Mouse (Mus musculus) stomach, postnatal 0 days (tissue): ENCODE measurements around the gene Prkg1. TPM values are rescaled to one million over a fixed set of nuclear protein-coding genes. Genes with fewer than 3 reads are reported as not detected.

ENCODE experiments used
- ATAC-seq: fragments of 200-750 bp; cut with Nextera tagmentation; 2 replicates; pipeline ENCODE4 v1.8.0; 2017; ENCODE audit not compliant: low FRiP score, low TSS enrichment
- DNase-seq: peaks from one replicate; pipeline ENCODE4 v3.0.0-alpha.2; 2016; ENCODE audit warnings: low spot score
- H3K27ac ChIP-seq: fragments of 300-500 bp; sonication (generic); replicated peaks from 2 replicates; pipeline ENCODE4 v1.5.1; 2014; ENCODE audit warnings: mild to moderate bottlenecking, control low read depth
- H3K27me3 ChIP-seq: fragments of 300-500 bp; sonication (generic); 2 replicates; pipeline ENCODE4 v1.6.1; 2014; ENCODE audit warnings: low read length; ENCODE audit not compliant: control insufficient read depth, insufficient read depth
- H3K36me3 ChIP-seq: fragments of 300-500 bp; sonication (generic); 2 replicates; pipeline ENCODE4 v1.6.1; 2014; ENCODE audit warnings: low read length, mixed read lengths; ENCODE audit not compliant: control insufficient read depth, insufficient read depth
- H3K4me1 ChIP-seq: fragments of 300-500 bp; sonication (generic); replicated peaks from 2 replicates; pipeline ENCODE4 v1.6.1; 2014; ENCODE audit warnings: antibody characterized with exemption; ENCODE audit not compliant: control insufficient read depth, insufficient read depth
- H3K4me2 ChIP-seq: fragments of 300-500 bp; sonication (generic); replicated peaks from 2 replicates; pipeline ENCODE4 v1.6.1; 2014; ENCODE audit warnings: low read depth, mild to moderate bottlenecking, control low read depth, moderate library complexity
- H3K4me3 ChIP-seq: fragments of 300-500 bp; sonication (generic); 2 replicates; pipeline ENCODE4 v1.5.1; 2014; ENCODE audit warnings: low read depth, low read length, control low read depth
- H3K9ac ChIP-seq: fragments of 300-500 bp; sonication (generic); 2 replicates; pipeline ENCODE4 v1.6.1; 2014; ENCODE audit warnings: mild to moderate bottlenecking, low read length, control low read depth, mixed read lengths
- H3K9me3 ChIP-seq: fragments of 300-500 bp; sonication (generic); 2 replicates; pipeline ENCODE4 v1.6.1; 2016; ENCODE audit warnings: low read length; ENCODE audit not compliant: control insufficient read depth
- CTCF ChIP-seq: IDR thresholded peaks from 2 replicates; pipeline ENCODE4 v1.5.1; 2016; ENCODE audit warnings: antibody characterized with exemption, low read depth, mild to moderate bottlenecking, moderate library complexity
- EP300 ChIP-seq: optimal IDR thresholded peaks from 2 replicates; pipeline ENCODE3; 2016; ENCODE audit warnings: antibody characterized with exemption
- WGBS: fragments of 180-500 bp; shearing (Covaris S2); extraction: QIAGEN DNeasy Blood & Tissue Kit; methylation state at CpG from one replicate; pipeline ENCODE4 v1.1.7; 2014; 5-methylcytosine and 5-hydroxymethylcytosine counted together
- polyA plus RNA-seq: library from polyadenylated mRNA; unstranded; fragments of >200 nt; fragmentation: Nextera tagmentation; extraction: Ambion mirVana; gene quantifications from 2 replicates; pipeline ENCODE4 v1.2.1, GENCODE M21; 2015

Prkg1 gene
- 6.1 and 6.4 TPM in 2 replicates for polyA plus RNA-seq

- peak within 1 kb of the TSS; percentile 56 for H3K9ac ChIP-seq
- H3K27ac ChIP-seq = peak within 1 kb of the TSS; percentile 59
- no peaks in the 10 kb centered on the region for H3K36me3 ChIP-seq
- no peaks in the 10 kb centered on the region for H3K27me3 ChIP-seq
- TF ChIP-seq EP300 = no peak
- peak; percentile 36 for DNase-seq
- 0% methylated on average over 23 of the region's 23 CpGs for WGBS
- 0 out of 2 replicates have a peak, but pooled peaks cover 2% of the 10 kb centered on the region for H3K4me1 ChIP-seq
- peak within 1 kb of the TSS; percentile 83 for H3K4me2 ChIP-seq
- H3K9me3 ChIP-seq = no peaks in the 10 kb centered on the region
- peak within 1 kb of the TSS; percentile 59 for H3K4me3 ChIP-seq
- ATAC-seq = peak; percentile 56; the same call in 1 of the 2 replicates
Observed at GRCm38 (mm10) chr19:31764801-31765340, at the start of gene Prkg1. Gene Prkg1, minus strand, starts transcription at chr19:31765033.

- Histone ChIP-seq H3K9me3 (no peaks in the 10 kb centered on the region), H3K4me2 (no peak overlapping the region), H3K27ac (no peak overlapping the region), H3K4me3 (no peak overlapping the region), H3K36me3 (no peaks in the 10 kb centered on the region), H3K4me1 (no peaks in the 10 kb centered on the region), H3K27me3 (no peaks in the 10 kb centered on the region), H3K9ac (no peak overlapping the region)
- DNase-seq (no peak), ATAC-seq (no peak)
- WGBS = 65% methylated on average over 4 of the region's 4 CpGs
- no peak for TF ChIP-seq EP300
- no peak for TF ChIP-seq CTCF
Observed at GRCm38 (mm10) chr19:31813087-31813486, 48.3 kb upstream of the Prkg1 start.

GRCm38 (mm10) chr19:31811371-31811770, 46.5 kb upstream of the Prkg1 start:
- no peak for DNase-seq
- Histone ChIP-seq H3K9me3 (no peaks in the 10 kb centered on the region), H3K36me3 (no peaks in the 10 kb centered on the region), H3K27ac (no peak overlapping the region), H3K27me3 (no peaks in the 10 kb centered on the region), H3K9ac (no peak overlapping the region), H3K4me2 (no peak overlapping the region), H3K4me1 (no peaks in the 10 kb centered on the region), H3K4me3 (no peak overlapping the region)
- WGBS = 33% methylated on average over 5 of the region's 5 CpGs
- ATAC-seq = no peak
- TF ChIP-seq CTCF (peak; percentile 68), EP300 (no peak)

GRCm38 (mm10) chr19:31805391-31805790, 40.6 kb upstream of the Prkg1 start:
- no peak for DNase-seq
- H3K27ac ChIP-seq = no peak overlapping the region
- H3K4me1 ChIP-seq = no peaks in the 10 kb centered on the region
- 52% methylated on average over 7 of the region's 7 CpGs for WGBS
- ATAC-seq = no peak
- no peaks in the 10 kb centered on the region for H3K9me3 ChIP-seq
- TF ChIP-seq EP300 (no peak), CTCF (no peak)
- H3K4me2 ChIP-seq = no peak overlapping the region
- no peak overlapping the region for H3K9ac ChIP-seq
- no peak overlapping the region for H3K4me3 ChIP-seq
- H3K36me3 ChIP-seq = no peaks in the 10 kb centered on the region
- no peaks in the 10 kb centered on the region for H3K27me3 ChIP-seq

GRCm38 (mm10) chr19:31795485-31796046, 30.7 kb upstream of the Prkg1 start:
- Histone ChIP-seq H3K4me3 (no peak overlapping the region), H3K4me2 (no peak overlapping the region), H3K9me3 (no peaks in the 10 kb centered on the region), H3K27me3 (no peaks in the 10 kb centered on the region), H3K27ac (no peak overlapping the region), H3K4me1 (no peaks in the 10 kb centered on the region), H3K9ac (no peak overlapping the region), H3K36me3 (no peaks in the 10 kb centered on the region)
- ATAC-seq (no peak), DNase-seq (no peak)
- WGBS = 67% methylated on average over 9 of the region's 9 CpGs
- TF ChIP-seq EP300 = no peak
- TF ChIP-seq CTCF = no peak

- 52% methylated on average over 3 of the region's 3 CpGs for WGBS
- H3K27me3 ChIP-seq = no peaks in the 10 kb centered on the region
- H3K9ac ChIP-seq = no peak overlapping the region
- H3K4me1 ChIP-seq = no peaks in the 10 kb centered on the region
- no peak overlapping the region for H3K4me3 ChIP-seq
- TF ChIP-seq EP300 (no peak), CTCF (no peak)
- no peak for DNase-seq
- H3K4me2 ChIP-seq = no peak overlapping the region
- H3K27ac ChIP-seq = no peak overlapping the region
- ATAC-seq = no peak
- H3K9me3 ChIP-seq = no peaks in the 10 kb centered on the region
- no peaks in the 10 kb centered on the region for H3K36me3 ChIP-seq
Observed at GRCm38 (mm10) chr19:31791724-31792123, 26.9 kb upstream of the Prkg1 start.
